Mouse (Mus musculus): ENCODE results near the gene Foxn3. TPM values are rescaled to one million over a fixed set of nuclear protein-coding genes. Genes with fewer than 3 reads are reported as not detected.
A peak's percentile ranks its signal among the peaks of the same experiment; 100 is the strongest.

Foxn3 gene
- polyA plus RNA-seq, 1 experiment from 2014 or later: 65.2 TPM

DNA sequence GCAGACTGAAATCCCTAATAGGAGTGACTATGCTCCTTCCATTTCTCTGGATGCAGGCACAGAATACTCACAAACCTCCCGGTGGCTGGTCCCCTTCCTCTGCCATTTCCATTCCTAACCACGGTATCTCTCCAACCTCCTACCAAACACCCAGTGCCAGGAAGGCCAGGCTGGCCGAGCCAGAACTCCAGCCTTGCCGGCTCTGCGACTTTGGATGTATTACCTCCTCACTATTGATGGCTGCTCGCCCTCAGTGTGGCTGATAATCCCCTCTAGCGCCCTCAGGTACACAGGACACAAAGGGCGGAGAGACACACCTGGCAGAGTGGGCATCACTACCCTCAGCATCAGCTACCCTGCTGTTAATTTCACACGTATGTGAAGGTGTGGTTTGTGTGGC, 318.7 kb downstream of the Foxn3 start:
- Histone ChIP-seq H3K36me3 (no peaks in the 10 kb centered on the region), H3K9me3 (no peaks in the 10 kb centered on the region), H3K4me1 (peaks cover 27% of the 10 kb centered on the region), H3K27me3 (ENCODE audit: insufficient read depth, poor library complexity, severe bottlenecking) (no peaks in the 10 kb centered on the region), H3K4me3 (no peak overlapping the region), H3K27ac (no peak overlapping the region)
- DNase-seq (ENCODE audit: low spot score): no peak
- 83% methylated on average over 9 of the region's 9 CpGs for WGBS

DNA sequence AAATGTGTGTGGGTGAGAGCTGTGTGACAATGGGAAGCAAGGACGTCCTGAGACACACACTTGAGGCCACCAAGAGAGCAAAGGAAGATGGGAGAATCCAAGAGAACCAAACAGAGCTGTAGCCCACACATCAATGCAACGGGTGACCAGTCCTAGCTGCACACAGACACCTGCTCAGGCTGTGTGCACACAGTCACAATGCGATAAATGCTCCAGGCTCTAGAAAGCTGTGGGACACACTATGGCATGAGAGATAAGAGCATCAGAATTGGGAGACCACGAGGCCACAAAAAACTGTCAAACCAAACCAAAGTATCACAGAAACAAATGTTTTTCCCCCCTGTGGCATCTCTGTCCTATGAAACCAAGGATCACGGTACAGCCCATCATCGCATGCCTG, 319.1 kb downstream of the Foxn3 start:
- Histone ChIP-seq H3K4me3 (no peak overlapping the region), H3K27me3 (ENCODE audit: insufficient read depth, poor library complexity, severe bottlenecking) (no peaks in the 10 kb centered on the region), H3K27ac (no peak overlapping the region), H3K4me1 (peaks cover 24% of the 10 kb centered on the region), H3K36me3 (no peaks in the 10 kb centered on the region), H3K9me3 (no peaks in the 10 kb centered on the region)
- no peak for DNase-seq (ENCODE audit: low spot score)
- 90% methylated on average over 6 of the region's 6 CpGs for WGBS

DNA sequence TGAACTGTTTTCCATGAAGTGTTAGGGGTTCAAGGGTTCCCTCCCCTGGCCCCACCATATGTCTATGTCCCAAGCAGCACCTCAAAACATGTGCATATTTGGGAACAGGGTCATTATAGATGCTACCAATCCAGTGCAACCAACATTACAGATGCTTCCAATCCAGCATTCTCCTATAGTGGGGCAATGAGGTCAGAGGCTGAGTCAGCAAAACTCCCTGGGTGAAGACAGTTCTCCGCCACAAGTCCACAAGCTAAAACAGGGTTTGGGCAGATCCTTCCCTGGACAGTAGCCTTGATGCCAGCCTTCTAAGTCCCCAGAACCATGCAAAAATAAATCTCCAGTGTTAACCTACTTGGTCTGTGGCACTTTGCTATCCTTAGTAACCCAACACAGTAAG, 320.1 kb downstream of the Foxn3 start:
- Histone ChIP-seq H3K4me3 (no peak overlapping the region), H3K9me3 (no peaks in the 10 kb centered on the region), H3K36me3 (no peaks in the 10 kb centered on the region), H3K27ac (no peak overlapping the region), H3K27me3 (ENCODE audit: insufficient read depth, poor library complexity, severe bottlenecking) (no peaks in the 10 kb centered on the region), H3K4me1 (peaks cover 23% of the 10 kb centered on the region)
- no peak for DNase-seq (ENCODE audit: low spot score)
- 87% methylated on average over 1 of the region's 1 CpGs for WGBS

GRCm38 (mm10) chr12:99240185-99240726, 323.1 kb downstream of the Foxn3 start:
- H3K4me1 ChIP-seq: peaks cover 31% of the 10 kb centered on the region
- no peak for DNase-seq (ENCODE audit: low spot score)
- no peak overlapping the region for H3K4me3 ChIP-seq
- no peaks in the 10 kb centered on the region for H3K36me3 ChIP-seq
- H3K27ac ChIP-seq: no peak overlapping the region
- WGBS: 81% methylated on average over 5 of the region's 5 CpGs
- no peaks in the 10 kb centered on the region for H3K27me3 ChIP-seq (ENCODE audit: insufficient read depth, poor library complexity, severe bottlenecking)
- no peaks in the 10 kb centered on the region for H3K9me3 ChIP-seq

DNA sequence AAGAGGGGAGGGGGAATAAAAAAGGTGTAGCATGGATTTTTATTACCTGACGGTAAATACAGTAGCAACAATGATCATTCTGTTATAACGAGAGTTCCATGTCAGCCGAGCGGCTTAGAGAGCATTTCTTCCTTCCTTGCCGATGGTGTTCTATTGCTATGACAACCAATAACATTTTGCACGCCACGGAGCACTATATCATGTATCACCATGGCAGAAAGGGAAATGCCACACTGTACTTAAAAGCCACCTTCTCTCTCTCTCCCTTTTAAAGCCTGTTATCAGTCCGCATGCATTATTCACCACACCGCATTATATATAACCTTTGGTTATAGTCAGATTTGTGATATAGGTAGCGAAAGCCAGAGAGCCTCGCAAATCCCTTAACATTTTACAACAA, 323.6 kb downstream of the Foxn3 start:
- WGBS: 88% methylated on average over 11 of the region's 11 CpGs

GRCm38 (mm10) chr12:99237497-99237896, 325.9 kb downstream of the Foxn3 start:
- DNase-seq (ENCODE audit: low spot score): no peak
- no peaks in the 10 kb centered on the region for H3K9me3 ChIP-seq
- WGBS: 90% methylated on average over 9 of the region's 9 CpGs
- peaks cover 40% of the 10 kb centered on the region for H3K4me1 ChIP-seq
- no peaks in the 10 kb centered on the region for H3K36me3 ChIP-seq
- no peak overlapping the region for H3K4me3 ChIP-seq
- no peak overlapping the region for H3K27ac ChIP-seq
- H3K27me3 ChIP-seq (ENCODE audit: insufficient read depth, poor library complexity, severe bottlenecking): no peaks in the 10 kb centered on the region

More for the DNA sequence above, 323.6 kb downstream of the Foxn3 start:
- Histone ChIP-seq H3K4me3 (no peak overlapping the region), H3K4me1 (peaks cover 30% of the 10 kb centered on the region), H3K9me3 (no peaks in the 10 kb centered on the region), H3K27me3 (ENCODE audit: insufficient read depth, poor library complexity, severe bottlenecking) (no peaks in the 10 kb centered on the region), H3K27ac (no peak overlapping the region), H3K36me3 (no peaks in the 10 kb centered on the region)
- no peak for DNase-seq (ENCODE audit: low spot score)

GRCm38 (mm10) chr12:99234346-99234745, 329.0 kb downstream of the Foxn3 start:
- H3K4me3 ChIP-seq: no peak overlapping the region
- H3K36me3 ChIP-seq: no peaks in the 10 kb centered on the region
- H3K4me1 ChIP-seq: peaks cover 53% of the 10 kb centered on the region
- H3K27ac ChIP-seq: peak overlapping the region; percentile 52; the same call in 1 of the 2 replicates
- no peak for DNase-seq (ENCODE audit: low spot score)
- 81% methylated on average over 6 of the region's 6 CpGs for WGBS
- H3K27me3 ChIP-seq (ENCODE audit: insufficient read depth, poor library complexity, severe bottlenecking): no peaks in the 10 kb centered on the region
- H3K9me3 ChIP-seq: no peaks in the 10 kb centered on the region

DNA sequence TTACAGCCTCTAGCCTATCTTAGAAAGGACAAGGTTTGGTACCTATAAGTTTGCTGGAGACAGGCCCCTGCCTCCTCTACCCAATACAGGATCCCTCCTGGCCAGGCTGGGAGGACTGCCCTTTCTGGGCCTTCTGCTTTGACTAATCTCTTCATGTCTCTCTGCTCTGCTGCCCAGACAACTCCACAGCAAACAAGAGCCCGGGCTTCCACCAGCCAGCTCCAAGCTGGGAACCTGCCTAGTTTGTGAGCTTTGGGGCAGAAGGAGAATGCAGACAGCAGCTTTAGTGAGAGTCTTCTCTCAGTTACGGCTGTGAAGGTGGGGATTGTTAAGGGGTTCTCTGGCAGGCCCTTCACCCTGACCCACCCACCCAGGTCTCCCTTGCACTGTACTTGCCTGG, 330.0 kb downstream of the Foxn3 start:
- DNase-seq (ENCODE audit: low spot score): no peak
- H3K27ac ChIP-seq: peak overlapping the region; percentile 72
- no peaks in the 10 kb centered on the region for H3K9me3 ChIP-seq
- H3K27me3 ChIP-seq (ENCODE audit: insufficient read depth, poor library complexity, severe bottlenecking): no peaks in the 10 kb centered on the region
- H3K36me3 ChIP-seq: no peaks in the 10 kb centered on the region
- no peak overlapping the region for H3K4me3 ChIP-seq
- peaks cover 53% of the 10 kb centered on the region for H3K4me1 ChIP-seq
- WGBS: 59% methylated on average over 2 of the region's 2 CpGs

DNA sequence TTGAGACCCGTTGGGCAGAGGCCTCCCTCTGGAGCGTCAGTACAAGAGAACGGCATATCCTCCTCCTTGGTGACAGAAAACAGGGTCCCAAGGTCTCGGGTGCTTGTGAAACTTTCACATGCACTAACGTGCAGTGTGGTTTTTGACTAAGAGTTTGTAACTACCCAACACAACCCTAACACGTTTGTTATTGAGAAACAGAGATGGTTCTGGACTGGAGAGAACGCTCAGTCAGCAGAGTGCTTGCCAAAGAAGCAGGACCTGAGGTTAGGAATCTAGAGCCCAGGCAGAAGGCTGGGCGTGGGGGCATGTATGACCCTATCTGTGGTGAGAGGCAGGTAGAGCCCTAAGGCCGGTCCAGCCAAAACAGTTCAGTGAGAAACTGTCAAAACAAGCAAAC, 330.9 kb downstream of the Foxn3 start:
- no peak overlapping the region for H3K4me3 ChIP-seq
- no peak overlapping the region for H3K27ac ChIP-seq
- H3K27me3 ChIP-seq (ENCODE audit: insufficient read depth, poor library complexity, severe bottlenecking): no peaks in the 10 kb centered on the region
- H3K4me1 ChIP-seq: peaks cover 54% of the 10 kb centered on the region
- DNase-seq (ENCODE audit: low spot score): no peak
- H3K36me3 ChIP-seq: no peaks in the 10 kb centered on the region
- 75% methylated on average over 9 of the region's 9 CpGs for WGBS
- H3K9me3 ChIP-seq: no peaks in the 10 kb centered on the region

DNA sequence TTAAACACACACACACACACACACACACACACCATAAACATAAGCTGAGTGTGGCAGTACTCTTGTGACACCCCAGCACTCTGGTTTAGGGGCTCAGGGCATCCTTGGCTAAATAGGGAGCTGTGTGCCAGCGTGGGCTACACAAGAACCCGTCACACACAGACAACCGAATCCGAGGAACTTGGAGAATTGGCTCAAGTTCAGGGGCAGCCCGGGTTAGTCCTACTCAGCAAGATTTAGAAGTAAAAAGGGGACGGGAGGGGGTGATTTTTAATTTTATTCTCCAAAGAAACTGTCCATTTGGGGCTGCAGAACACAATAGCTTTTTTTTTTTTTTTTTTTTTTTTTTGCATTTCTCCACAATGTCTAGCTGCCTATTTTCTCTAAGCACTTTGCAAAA, 332.1 kb downstream of the Foxn3 start:
- Histone ChIP-seq H3K9me3 (no peaks in the 10 kb centered on the region), H3K27ac (no peak overlapping the region), H3K36me3 (no peaks in the 10 kb centered on the region), H3K27me3 (ENCODE audit: insufficient read depth, poor library complexity, severe bottlenecking) (no peaks in the 10 kb centered on the region), H3K4me1 (peaks cover 62% of the 10 kb centered on the region), H3K4me3 (no peak overlapping the region)
- no peak for DNase-seq (ENCODE audit: low spot score)
- 88% methylated on average over 6 of the region's 6 CpGs for WGBS

DNA sequence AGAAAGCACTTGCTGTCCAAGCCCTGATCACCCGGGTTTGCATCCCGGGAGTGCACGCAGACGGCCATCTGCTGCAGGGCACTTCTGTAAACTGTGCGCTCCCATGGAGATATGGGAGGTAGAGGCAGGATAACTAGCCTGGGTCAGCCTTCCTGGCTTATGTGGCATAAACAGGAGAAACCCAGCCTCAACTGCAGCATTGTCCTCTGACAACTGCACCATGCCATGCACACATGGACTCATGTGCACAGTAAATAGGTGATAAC, 332.7 kb downstream of the Foxn3 start:
- WGBS: 81% methylated on average over 5 of the region's 5 CpGs
- H3K4me3 ChIP-seq: no peak overlapping the region
- H3K27ac ChIP-seq: no peak overlapping the region
- H3K9me3 ChIP-seq: no peaks in the 10 kb centered on the region
- peaks cover 60% of the 10 kb centered on the region for H3K4me1 ChIP-seq
- H3K36me3 ChIP-seq: no peaks in the 10 kb centered on the region
- H3K27me3 ChIP-seq (ENCODE audit: insufficient read depth, poor library complexity, severe bottlenecking): no peaks in the 10 kb centered on the region
- no peak for DNase-seq (ENCODE audit: low spot score)

DNA sequence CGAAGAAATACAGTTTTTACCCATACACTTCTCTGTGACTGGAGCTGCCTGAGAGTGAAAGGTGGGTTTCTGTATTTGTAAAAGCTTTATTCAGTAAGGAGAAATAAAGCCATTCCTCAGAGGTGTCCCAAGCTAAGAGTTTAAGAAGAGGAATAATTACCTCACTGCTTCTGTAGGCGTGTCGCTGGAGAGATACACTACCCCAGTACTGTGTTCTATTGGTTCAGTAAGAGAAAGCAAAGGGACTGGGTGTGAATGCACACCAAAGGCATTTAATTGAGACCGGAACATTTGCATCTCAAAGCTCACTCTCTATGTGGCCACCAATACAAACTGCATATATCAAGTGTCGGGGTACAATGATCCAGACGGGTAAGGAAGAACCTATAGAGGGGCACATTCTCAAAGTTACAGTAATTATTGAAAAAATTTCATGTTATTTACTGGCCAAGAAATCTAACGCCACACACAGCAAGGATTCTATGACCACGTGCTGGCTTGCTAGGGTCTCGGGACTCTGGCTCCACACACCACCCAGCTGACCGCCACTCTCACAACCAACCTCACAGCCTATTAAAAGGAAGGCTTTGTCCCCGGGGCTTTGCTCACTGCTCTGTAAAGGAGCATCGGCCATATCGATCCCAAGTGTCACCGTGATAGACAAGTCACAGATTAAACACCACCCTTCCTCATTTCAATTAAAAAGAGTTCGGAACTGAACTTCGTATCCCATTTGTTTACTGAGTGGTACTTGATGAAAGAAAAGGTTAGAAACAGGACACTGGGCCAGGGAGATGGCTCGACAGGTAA, 333.2 kb downstream of the Foxn3 start:
- 68% methylated on average over 17 of the region's 17 CpGs for WGBS
- H3K4me1 ChIP-seq: peaks cover 60% of the 10 kb centered on the region

GRCm38 (mm10) chr12:99227313-99227952, 335.9 kb downstream of the Foxn3 start:
- WGBS: 92% methylated on average over 6 of the region's 6 CpGs
- Histone ChIP-seq H3K4me3 (no peak overlapping the region), H3K4me1 (peaks cover 52% of the 10 kb centered on the region), H3K36me3 (no peaks in the 10 kb centered on the region), H3K27ac (no peak overlapping the region), H3K27me3 (ENCODE audit: insufficient read depth, poor library complexity, severe bottlenecking) (no peaks in the 10 kb centered on the region), H3K9me3 (no peaks in the 10 kb centered on the region)
- DNase-seq (ENCODE audit: low spot score): no peak

More for the DNA sequence above, 333.2 kb downstream of the Foxn3 start:
- H3K27ac ChIP-seq: no peak overlapping the region
- no peaks in the 10 kb centered on the region for H3K9me3 ChIP-seq
- no peaks in the 10 kb centered on the region for H3K27me3 ChIP-seq (ENCODE audit: insufficient read depth, poor library complexity, severe bottlenecking)
- H3K4me3 ChIP-seq: no peak overlapping the region
- no peaks in the 10 kb centered on the region for H3K36me3 ChIP-seq
- no peak for DNase-seq (ENCODE audit: low spot score)

All from heart, embryonic 10.5 days (tissue).